Mouse (Mus musculus) layer of hippocampus, adult 2 months (tissue): ENCODE data around the gene Sltm. TPM values are rescaled to one million over a fixed set of nuclear protein-coding genes. Genes with fewer than 3 reads are reported as not detected.

Experiments
- DNase-seq, 2 experiments: peaks; one replicate each; pipeline ENCODE4 v3.0.0; 2022; ENCODE audit warnings: low spot score in 2 of 2
- H3K27ac ChIP-seq: fragments of 200-600 bp; 2 replicates; pipeline ENCODE4 v1.8.1; 2022
- H3K4me3 ChIP-seq: fragments of 200-600 bp; 2 replicates; pipeline ENCODE4 v1.8.1; 2022; ENCODE audit warnings: mild to moderate bottlenecking
- CTCF ChIP-seq: fragments of 200-600 bp; conservative IDR thresholded peaks from 2 replicates; pipeline ENCODE4 v1.8.1; 2022; ENCODE audit warnings: antibody characterized with exemption, mild to moderate bottlenecking, moderate library complexity
- total RNA-seq, 2 experiments: library from RNA; stranded (reverse); gene quantifications; 2 replicates each; pipeline ENCODE4 v1.2.3; 2021

Gene Sltm
- total RNA-seq, 2 experiments from 2014 or later = 53.0 to 60.1 TPM

DNA sequence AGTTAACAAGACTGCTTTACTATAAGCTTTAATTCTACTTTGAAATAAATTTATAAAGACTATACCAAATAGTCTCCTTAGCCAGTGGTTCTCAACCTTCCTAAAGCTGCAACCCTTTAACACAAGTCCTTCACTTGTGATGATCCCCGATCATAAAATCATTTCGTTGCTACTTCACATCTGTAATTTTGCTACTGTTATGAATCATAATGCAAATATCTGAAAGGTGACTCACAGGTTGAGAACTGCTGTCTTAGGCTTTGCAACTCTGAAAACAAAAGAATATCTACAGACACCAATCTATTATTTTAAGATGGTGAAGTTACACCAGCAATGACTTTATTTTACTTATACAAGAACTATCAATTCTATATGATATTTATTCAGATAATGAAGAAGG, 94.2 kb downstream of the Sltm start:
- no peak for TF ChIP-seq CTCF
- H3K4me3 ChIP-seq = no peak overlapping the region
- DNase-seq = no peak
- H3K27ac ChIP-seq = no peak overlapping the region

Other genes starting within 250 kb of the Sltm start
- 1 to 10 TPM; 1.2 to 1.4 TPM for gene Ccnb2, start 121.2 kb upstream of the Sltm start, total RNA-seq
- 10 to 100 TPM; 42.4 to 43.7 TPM for gene Rnf111, start 39.0 kb upstream of the Sltm start, total RNA-seq
- gene Gm10642, start 113.5 kb downstream of the Sltm start, total RNA-seq = under 1 TPM; 0.59 to 0.93 TPM
- gene Mindy2, start 114.4 kb downstream of the Sltm start, total RNA-seq = 10 to 100 TPM; 30.4 to 33.3 TPM
- 10 to 100 TPM; 67.1 to 71.2 TPM for gene Adam10, start 136.2 kb downstream of the Sltm start, total RNA-seq